Mouse (Mus musculus) ES-Bruce4 (cell line): Measurements from ENCODE around the gene Spice1. TPM values are rescaled to one million over a fixed set of nuclear protein-coding genes. Genes with fewer than 3 reads are reported as not detected.

Experiments used
- H3K27ac ChIP-seq: 2 replicates; pipeline ENCODE4 v1.5.1; 2012; ENCODE audit warnings: low read length, inconsistent platforms; ENCODE audit not compliant: insufficient read depth
- H3K27me3 ChIP-seq: 2 replicates; pipeline ENCODE4 v1.6.1; 2012; ENCODE audit warnings: mild to moderate bottlenecking, low read length, inconsistent platforms; ENCODE audit not compliant: control insufficient read depth, poor library complexity, insufficient read depth, severe bottlenecking
- H3K36me3 ChIP-seq: 2 replicates; pipeline ENCODE4 v1.6.1; 2012; ENCODE audit warnings: inconsistent platforms, mild to moderate bottlenecking, low read length, moderate library complexity; ENCODE audit not compliant: control insufficient read depth, poor library complexity, insufficient read depth, severe bottlenecking
- H3K4me1 ChIP-seq: one replicate; pipeline ENCODE4 v1.8.1; 2011; ENCODE audit warnings: low read length; ENCODE audit not compliant: control insufficient read depth, insufficient read depth
- H3K4me3 ChIP-seq: 2 replicates; pipeline ENCODE4 v1.5.1; 2011; ENCODE audit warnings: low read depth, mild to moderate bottlenecking, low read length
- H3K9ac ChIP-seq: 2 replicates; pipeline ENCODE4 v1.6.1; 2012; ENCODE audit warnings: low read depth, mild to moderate bottlenecking, inconsistent platforms; ENCODE audit not compliant: poor library complexity, severe bottlenecking
- H3K9me3 ChIP-seq: replicated peaks from 2 replicates; pipeline ENCODE4 v1.6.1; 2012; ENCODE audit warnings: mild to moderate bottlenecking, low read length, inconsistent platforms; ENCODE audit not compliant: control insufficient read depth, poor library complexity, insufficient read depth, severe bottlenecking
- CTCF ChIP-seq: IDR thresholded peaks from one replicate; pipeline ENCODE4 v1.8.1; 2011; ENCODE audit warnings: low read depth, low read length
- EP300 ChIP-seq: IDR thresholded peaks from 2 replicates; pipeline ENCODE4 v1.6.1; 2011; ENCODE audit warnings: low read depth, low read length; ENCODE audit not compliant: insufficient read depth
- POLR2A ChIP-seq: IDR thresholded peaks from one replicate; pipeline ENCODE4 v1.8.1; 2011; ENCODE audit warnings: low read length; ENCODE audit not compliant: insufficient read depth
- polyA plus RNA-seq: library from polyadenylated mRNA; stranded (reverse); fragments of >200 nt; gene quantifications from 2 replicates; pipeline ENCODE4 v1.2.4, GENCODE M21; 2011; ENCODE audit warnings: low read depth; ENCODE audit not compliant: missing spikeins, insufficient read depth, insufficient read length

Gene Spice1
- polyA plus RNA-seq, 1 experiment: 56.9 TPM

DNA sequence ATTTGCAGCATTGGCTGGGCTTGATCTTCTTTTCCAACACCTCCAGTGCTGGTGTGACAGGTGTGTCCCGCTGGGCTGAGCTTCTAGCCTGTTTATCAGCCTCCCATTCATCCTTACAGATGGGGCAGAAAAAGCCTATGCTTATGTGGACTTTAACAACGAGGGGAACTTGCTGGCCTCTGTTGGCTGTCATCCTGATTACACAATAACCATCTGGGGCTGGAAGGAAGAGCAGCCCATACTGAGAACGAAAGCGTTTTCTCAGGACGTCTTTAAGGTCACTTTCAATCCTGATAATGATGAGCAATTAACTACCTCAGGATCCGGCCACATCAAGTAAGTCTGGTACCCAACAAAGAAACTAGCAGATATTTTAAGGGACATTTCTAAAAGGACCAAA, 63.3 kb downstream of the Spice1 start:
- Histone ChIP-seq H3K4me3 (no peak overlapping the region), H3K9ac (no peak overlapping the region), H3K27me3 (no peaks in the 10 kb centered on the region; the same call in 1 of the 2 replicates), H3K9me3 (no peaks in the 10 kb centered on the region), H3K36me3 (no peaks in the 10 kb centered on the region), H3K27ac (no peak overlapping the region), H3K4me1 (no peaks in the 10 kb centered on the region)
- TF ChIP-seq POLR2A: no peak
- TF ChIP-seq CTCF: no peak
- no peak for TF ChIP-seq EP300

DNA sequence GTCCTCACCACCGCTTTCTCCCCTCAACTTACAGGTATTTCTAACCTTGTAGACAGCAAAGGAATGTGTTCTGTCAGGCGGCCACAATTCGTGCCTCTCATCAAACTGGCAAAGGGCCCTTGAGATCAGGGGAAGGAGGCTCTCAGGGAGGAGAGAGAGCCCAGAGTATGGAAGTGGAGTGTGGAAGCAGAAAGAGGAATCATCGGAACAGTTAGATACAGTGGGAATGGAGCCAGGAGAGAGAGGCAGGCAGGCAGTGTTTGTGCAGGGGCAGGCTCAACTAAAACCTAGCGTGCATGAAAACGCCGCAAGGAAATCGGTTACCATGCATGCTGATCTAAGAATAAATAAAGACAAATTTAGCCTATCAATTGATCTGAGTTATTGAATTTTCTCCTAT, 70.7 kb downstream of the Spice1 start:
- Histone ChIP-seq H3K9me3 (no peaks in the 10 kb centered on the region), H3K4me3 (no peak overlapping the region), H3K36me3 (no peaks in the 10 kb centered on the region), H3K27me3 (peaks cover 2% of the 10 kb centered on the region; the same call in 1 of the 2 replicates), H3K4me1 (no peaks in the 10 kb centered on the region), H3K9ac (no peak overlapping the region), H3K27ac (no peak overlapping the region)
- TF ChIP-seq POLR2A (no peak), CTCF (no peak), EP300 (no peak)

DNA sequence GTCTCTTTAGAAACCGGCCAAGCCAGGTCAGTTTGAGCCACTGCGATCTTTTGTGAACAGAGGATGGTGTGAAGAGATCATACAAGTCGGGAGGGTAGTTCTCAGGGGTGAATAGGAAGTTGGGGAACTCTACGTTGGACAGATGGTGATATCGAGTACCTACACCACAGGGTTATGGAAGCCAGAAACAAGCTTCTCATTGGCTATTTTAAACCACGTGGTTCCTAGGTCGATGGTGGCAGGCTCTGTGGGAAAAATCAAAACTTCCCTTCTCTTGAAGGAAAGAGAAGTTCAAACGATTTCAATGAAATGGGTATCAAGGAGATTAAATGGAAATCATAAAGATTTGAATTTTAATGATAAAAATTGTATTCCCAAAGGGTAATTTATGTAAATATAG, 74.8 kb downstream of the Spice1 start:
- H3K9me3 ChIP-seq: no peaks in the 10 kb centered on the region
- H3K4me3 ChIP-seq: no peak overlapping the region
- no peak overlapping the region for H3K27ac ChIP-seq
- TF ChIP-seq POLR2A (no peak), CTCF (no peak), EP300 (no peak)
- H3K27me3 ChIP-seq: peaks cover 2% of the 10 kb centered on the region; the same call in 1 of the 2 replicates
- H3K36me3 ChIP-seq: no peaks in the 10 kb centered on the region
- H3K9ac ChIP-seq: no peak overlapping the region
- H3K4me1 ChIP-seq: no peaks in the 10 kb centered on the region

DNA sequence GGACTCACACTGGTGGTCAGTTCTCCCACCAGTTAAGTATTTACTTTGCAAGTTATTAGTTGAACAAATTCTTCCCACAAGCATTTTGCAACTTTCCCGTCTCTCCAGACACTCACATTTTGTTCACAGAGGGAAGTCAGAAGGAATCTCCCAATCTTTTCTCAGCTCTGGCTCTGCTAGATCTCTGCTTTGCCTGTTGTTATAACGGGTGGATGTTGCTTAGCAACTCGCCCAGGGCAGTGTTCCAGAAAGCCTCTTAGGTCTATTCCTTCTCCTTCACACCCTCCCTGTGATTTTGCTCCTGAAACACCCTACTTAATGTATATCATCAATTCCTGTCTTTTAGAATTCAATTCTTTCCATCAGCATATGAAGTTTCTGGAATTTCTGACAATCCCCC, 76.6 kb downstream of the Spice1 start:
- no peaks in the 10 kb centered on the region for H3K36me3 ChIP-seq
- H3K9me3 ChIP-seq: no peaks in the 10 kb centered on the region
- H3K27me3 ChIP-seq: peaks cover 2% of the 10 kb centered on the region; the same call in 1 of the 2 replicates
- H3K4me3 ChIP-seq: no peak overlapping the region
- TF ChIP-seq CTCF: no peak
- no peak for TF ChIP-seq POLR2A
- no peak for TF ChIP-seq EP300
- H3K9ac ChIP-seq: no peak overlapping the region
- H3K4me1 ChIP-seq: no peaks in the 10 kb centered on the region
- H3K27ac ChIP-seq: no peak overlapping the region

DNA sequence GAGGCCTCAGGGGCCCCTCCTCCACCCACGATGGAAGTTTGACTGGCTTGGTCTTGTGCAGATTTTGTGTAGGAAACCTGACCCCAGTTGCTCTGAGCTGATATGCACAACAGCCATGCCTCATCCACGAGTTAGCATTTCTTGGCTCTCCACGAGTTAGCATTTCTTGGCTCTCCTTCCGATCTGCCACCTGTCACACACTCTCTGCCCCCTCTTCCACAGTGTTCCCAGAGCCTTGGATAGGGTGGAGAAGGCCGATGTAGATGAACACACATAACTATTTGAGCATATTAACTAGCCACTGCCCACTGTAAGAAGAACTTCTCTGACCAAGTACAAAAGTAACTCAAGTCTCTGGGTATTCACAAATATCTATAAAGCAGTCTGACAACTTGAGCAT, 81.5 kb downstream of the Spice1 start:
- H3K9ac ChIP-seq: no peak overlapping the region
- H3K27ac ChIP-seq: no peak overlapping the region
- no peaks in the 10 kb centered on the region for H3K4me1 ChIP-seq
- H3K4me3 ChIP-seq: no peak overlapping the region
- no peaks in the 10 kb centered on the region for H3K9me3 ChIP-seq
- TF ChIP-seq EP300 (no peak), POLR2A (no peak), CTCF (no peak)
- no peaks in the 10 kb centered on the region for H3K27me3 ChIP-seq
- H3K36me3 ChIP-seq: no peaks in the 10 kb centered on the region

DNA sequence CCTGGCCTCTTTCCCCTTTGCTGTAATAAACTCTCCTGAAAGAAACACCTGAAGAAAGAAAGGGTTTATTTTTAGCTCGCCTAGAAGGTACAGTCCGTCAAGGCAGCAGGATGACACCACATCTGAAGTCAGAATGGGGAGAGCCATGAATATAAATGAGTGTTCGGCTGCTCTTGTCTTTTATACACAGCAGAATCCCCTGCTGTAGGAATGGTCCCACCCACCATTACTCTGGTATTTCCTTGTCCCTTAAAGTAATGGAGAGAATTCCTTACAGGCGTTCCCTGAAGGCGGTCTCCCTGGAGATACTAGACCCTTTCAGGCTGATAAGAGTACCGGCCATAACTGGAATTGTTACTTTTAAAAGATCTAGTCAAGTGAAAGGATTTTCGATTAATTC, 83.1 kb downstream of the Spice1 start:
- no peaks in the 10 kb centered on the region for H3K4me1 ChIP-seq
- TF ChIP-seq CTCF (no peak), EP300 (no peak), POLR2A (no peak)
- no peaks in the 10 kb centered on the region for H3K27me3 ChIP-seq
- H3K27ac ChIP-seq: 0 out of 2 replicates have a peak overlapping the region, but pooled peaks have one; percentile 19
- H3K36me3 ChIP-seq: no peaks in the 10 kb centered on the region
- no peak overlapping the region for H3K4me3 ChIP-seq
- H3K9me3 ChIP-seq: no peaks in the 10 kb centered on the region
- H3K9ac ChIP-seq: peak overlapping the region; percentile 58; the same call in 1 of the 2 replicates
